Mouse (Mus musculus) olfactory bulb, adult 2 months (tissue): ENCODE data around the gene Lrch2.
"Not testable (repeated sequence)": the region's sequence is repeated elsewhere in the genome, so short reads cannot be mapped to it uniquely, and the experiment has no call there.

Experiments used
- CTCF ChIP-seq: fragments of 200-500 bp; IDR thresholded peaks from 2 replicates; pipeline ENCODE4 v1.5.1; 2012; ENCODE audit warnings: low read depth, mild to moderate bottlenecking, low read length, moderate library complexity; ENCODE audit not compliant: insufficient read depth
- POLR2A ChIP-seq: fragments of 200-500 bp; IDR thresholded peaks from 2 replicates; pipeline ENCODE4 v1.6.1; 2012; ENCODE audit warnings: mild to moderate bottlenecking, low read depth, low read length, moderate library complexity; ENCODE audit not compliant: insufficient read depth

- not testable (repeated sequence) for TF ChIP-seq CTCF, POLR2A
Observed at GRCm38 (mm10) chrX:147537117-147537516, 16.8 kb downstream of the Lrch2 start.
